Mouse (Mus musculus) heart, embryonic 14.5 days (tissue): ENCODE measurements around the gene Alg6. TPM values are rescaled to one million over a fixed set of nuclear protein-coding genes. Genes with fewer than 3 reads are reported as not detected.

Experiments used
- ATAC-seq: fragments of 200-750 bp; cut with Nextera tagmentation; 2 replicates; pipeline ENCODE4 v1.8.0; 2017; ENCODE audit warnings: low read depth, moderate TSS enrichment; ENCODE audit not compliant: insufficient number of reproducible peaks, insufficient read depth, low FRiP score
- H3K27ac ChIP-seq, 2 experiments: fragments of 200-500 bp in 1 of 2; fragments of 300-500 bp in 1 of 2; sonication (generic) in 1 of 2; replicated peaks in 1 of 2; 2 replicates each; pipeline ENCODE4 v1.5.1; 2012 to 2014; ENCODE audit warnings: low read depth in 2 of 2, low read length in 2 of 2, control low read depth in 1 of 2, mild to moderate bottlenecking in 1 of 2, mixed read lengths in 1 of 2; ENCODE audit not compliant: control insufficient read depth in 1 of 2, insufficient read depth in 1 of 2
- H3K27me3 ChIP-seq: fragments of 300-500 bp; sonication (generic); 2 replicates; pipeline ENCODE4 v1.6.1; 2014; ENCODE audit warnings: mild to moderate bottlenecking, low read length, control low read depth; ENCODE audit not compliant: control insufficient read depth, insufficient read depth
- H3K36me3 ChIP-seq: fragments of 300-500 bp; sonication (generic); 2 replicates; pipeline ENCODE4 v1.6.1; 2014; ENCODE audit warnings: mild to moderate bottlenecking, control low read depth, low read length, mixed read lengths; ENCODE audit not compliant: control insufficient read depth, insufficient read depth
- H3K4me1 ChIP-seq, 2 experiments: fragments of 200-500 bp in 1 of 2; fragments of 300-500 bp in 1 of 2; sonication (generic) in 1 of 2; 2 replicates each; pipeline ENCODE4 v1.6.1; 2012 to 2014; ENCODE audit warnings: low read length in 2 of 2, control low read depth in 1 of 2, mixed read lengths in 1 of 2; ENCODE audit not compliant: control insufficient read depth in 2 of 2, insufficient read depth in 2 of 2
- H3K4me2 ChIP-seq: fragments of 300-500 bp; sonication (generic); 2 replicates; pipeline ENCODE4 v1.6.1; 2014; ENCODE audit warnings: mild to moderate bottlenecking, low read length
- H3K4me3 ChIP-seq, 2 experiments: fragments of 200-500 bp in 1 of 2; fragments of 300-500 bp in 1 of 2; sonication (generic) in 1 of 2; 2 replicates each; pipeline ENCODE4 v1.5.1; 2012 to 2014; ENCODE audit warnings: low read length in 2 of 2, mild to moderate bottlenecking in 2 of 2, control low read depth in 1 of 2, low read depth in 1 of 2, moderate library complexity in 1 of 2; ENCODE audit not compliant: control insufficient read depth in 1 of 2, insufficient read depth in 1 of 2
- H3K9ac ChIP-seq: fragments of 300-500 bp; sonication (generic); 2 replicates; pipeline ENCODE4 v1.6.1; 2014; ENCODE audit warnings: mild to moderate bottlenecking, low read length
- H3K9me3 ChIP-seq: fragments of 300-500 bp; sonication (generic); 2 replicates; pipeline ENCODE4 v1.6.1; 2016; ENCODE audit warnings: low read length, control low read depth; ENCODE audit not compliant: control insufficient read depth
- WGBS: fragments of 180-500 bp; shearing (Covaris S2); extraction: QIAGEN DNeasy Blood & Tissue Kit; methylation state at CpG from one replicate; pipeline ENCODE4 v1.1.7; 2014; 5-methylcytosine and 5-hydroxymethylcytosine counted together
- polyA plus RNA-seq: library from polyadenylated mRNA; unstranded; fragments of >200 nt; fragmentation: Nextera tagmentation; extraction: Ambion mirVana; gene quantifications from 2 replicates; pipeline ENCODE4 v1.2.1, GENCODE M21; 2014

Alg6 gene
- polyA plus RNA-seq = 10.8 and 12.2 TPM in 2 replicates

GRCm38 (mm10) chr4:99714904-99715782 is at the start of gene Alg6:
Gene Alg6, plus strand, starts transcription at chr4:99715664.
- no peaks in the 10 kb centered on the region for H3K9me3 ChIP-seq
- 2% methylated on average over 46 of the region's 46 CpGs for WGBS
- H3K4me2 ChIP-seq = peak within 1 kb of the TSS; percentile 78
- ATAC-seq = peak; percentile 86
- H3K27ac ChIP-seq = peak within 1 kb of the TSS; percentile 63 to 73
- H3K36me3 ChIP-seq = peaks cover 8% of the 10 kb centered on the region; the same call in 1 of the 2 replicates
- no peaks in the 10 kb centered on the region for H3K27me3 ChIP-seq
- H3K9ac ChIP-seq = peak within 1 kb of the TSS; percentile 88
- H3K4me1 ChIP-seq = peaks cover 0 to 2% of the 10 kb centered on the region in 2 experiments; a peak in 1 of 4 replicates
- H3K4me3 ChIP-seq = peak within 1 kb of the TSS; percentile 65 to 69

DNA sequence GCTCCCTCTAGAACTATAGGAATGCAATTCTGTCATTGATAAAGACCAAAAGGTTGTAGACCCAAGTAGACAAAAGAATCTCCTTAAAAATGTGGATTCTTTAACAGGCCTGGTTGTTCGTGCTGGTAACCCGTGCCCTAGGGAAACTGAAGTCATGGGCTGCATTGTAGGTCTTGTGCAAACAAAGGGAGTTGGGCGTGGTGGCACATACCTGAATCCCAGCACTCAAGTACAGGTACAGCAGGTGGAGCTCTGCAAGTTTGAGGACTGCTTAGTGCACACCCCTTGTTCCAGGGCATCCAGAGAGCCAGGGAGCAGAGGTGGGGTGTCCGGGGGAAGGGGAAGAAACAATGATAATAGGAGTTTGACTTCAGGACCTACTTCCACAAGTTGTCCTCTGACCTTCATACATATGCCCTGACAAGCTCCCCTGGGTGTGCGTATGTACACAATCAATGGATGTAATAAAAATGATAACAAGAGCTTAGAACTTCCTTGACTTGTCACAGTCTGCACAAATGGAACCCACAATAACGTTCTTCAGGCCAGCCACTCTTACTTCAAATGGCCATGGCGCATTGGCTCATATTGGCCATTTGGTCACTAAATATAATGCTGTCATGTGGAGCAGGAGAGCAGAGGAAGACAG is 45.1 kb upstream of the Alg6 start:
- 82% methylated on average over 7 of the region's 7 CpGs for WGBS
- no peak overlapping the region for H3K4me2 ChIP-seq
- no peak for ATAC-seq

DNA sequence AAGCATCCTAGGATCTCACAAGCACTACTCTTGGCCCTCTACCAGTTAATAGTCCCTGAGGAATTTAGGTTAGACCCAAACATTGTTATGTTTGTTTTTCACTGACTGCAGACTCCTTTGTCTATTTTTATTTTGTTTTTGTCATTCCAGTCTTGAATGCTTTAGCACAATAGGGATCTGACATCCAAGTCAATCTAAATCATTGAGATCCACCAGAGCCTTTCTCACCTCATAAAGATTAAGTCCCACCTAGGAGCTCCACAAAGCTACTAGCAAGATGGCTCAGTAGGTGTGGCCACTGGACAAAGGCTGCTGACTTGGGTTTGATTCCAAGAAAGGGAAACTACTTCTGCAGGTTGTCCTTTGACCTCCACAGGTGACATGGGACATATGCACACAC is 40.3 kb upstream of the Alg6 start:
- Histone ChIP-seq H3K27me3 (no peaks in the 10 kb centered on the region), H3K4me1 (no peaks in the 10 kb centered on the region), H3K9me3 (0 out of 2 replicates have a peak, but pooled peaks cover 3% of the 10 kb centered on the region), H3K27ac (no peak overlapping the region), H3K36me3 (no peaks in the 10 kb centered on the region), H3K9ac (no peak overlapping the region), H3K4me2 (no peak overlapping the region), H3K4me3 (no peak overlapping the region)
- no peak for ATAC-seq

More for the DNA sequence above, 45.1 kb upstream of the Alg6 start:
- H3K27ac ChIP-seq = no peak overlapping the region
- H3K4me3 ChIP-seq = no peak overlapping the region
- H3K9me3 ChIP-seq = 0 out of 2 replicates have a peak, but pooled peaks cover 3% of the 10 kb centered on the region
- H3K9ac ChIP-seq = no peak overlapping the region
- H3K36me3 ChIP-seq = no peaks in the 10 kb centered on the region
- H3K27me3 ChIP-seq = peaks cover 2% of the 10 kb centered on the region
- H3K4me1 ChIP-seq = no peaks in the 10 kb centered on the region

DNA sequence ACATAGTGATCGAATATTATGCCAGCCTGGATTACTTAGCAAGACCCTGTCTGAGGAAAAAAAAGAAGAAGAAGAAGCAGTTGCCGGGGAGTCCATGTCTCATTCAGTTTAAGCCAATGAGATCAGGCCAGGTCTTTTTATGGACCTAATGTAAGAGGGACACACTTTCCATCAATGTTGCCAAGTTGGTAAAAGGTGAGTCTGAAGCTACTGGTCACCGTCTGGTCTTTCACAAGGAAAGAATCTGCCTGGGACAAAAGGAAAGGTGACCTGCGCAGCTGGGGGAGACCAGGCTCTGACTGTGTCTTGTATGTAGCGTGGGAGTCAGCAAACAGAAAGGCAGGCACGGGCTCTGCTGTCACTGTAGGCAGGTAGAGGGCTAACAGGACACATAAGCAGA is 31.5 kb upstream of the Alg6 start:
- no peaks in the 10 kb centered on the region for H3K9me3 ChIP-seq
- 76% methylated on average over 6 of the region's 6 CpGs for WGBS

DNA sequence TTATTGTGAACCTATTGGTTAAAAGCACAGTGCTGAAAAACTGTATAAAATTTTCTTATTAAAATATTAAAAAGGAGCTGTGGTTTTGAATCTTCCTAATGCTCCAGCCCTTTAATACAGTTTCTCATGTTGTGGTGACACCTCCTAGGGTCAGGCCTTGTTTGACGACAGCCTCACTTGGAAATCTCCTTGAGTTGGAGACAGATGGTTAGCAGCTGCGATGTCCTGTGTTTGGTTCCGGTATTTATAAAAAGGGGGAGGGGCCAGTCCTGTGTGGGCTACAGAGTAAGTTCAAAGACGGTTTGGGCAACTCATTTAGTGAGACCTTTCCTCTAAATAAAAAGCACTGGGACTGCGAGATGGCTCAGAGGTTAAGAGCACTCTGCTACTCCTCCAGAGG is 29.2 kb upstream of the Alg6 start:
- Histone ChIP-seq H3K4me1 (no peaks in the 10 kb centered on the region), H3K36me3 (no peaks in the 10 kb centered on the region), H3K27ac (no peak overlapping the region), H3K9ac (no peak overlapping the region), H3K4me2 (no peak overlapping the region), H3K9me3 (no peaks in the 10 kb centered on the region), H3K27me3 (no peaks in the 10 kb centered on the region), H3K4me3 (no peak overlapping the region)
- no peak for ATAC-seq
- 50% methylated on average over 5 of the region's 5 CpGs for WGBS

More for the DNA sequence above, 31.5 kb upstream of the Alg6 start:
- ATAC-seq = no peak
- no peaks in the 10 kb centered on the region for H3K36me3 ChIP-seq
- H3K4me3 ChIP-seq = no peak overlapping the region
- H3K4me1 ChIP-seq = no peaks in the 10 kb centered on the region
- no peaks in the 10 kb centered on the region for H3K27me3 ChIP-seq
- H3K4me2 ChIP-seq = no peak overlapping the region
- H3K9ac ChIP-seq = no peak overlapping the region
- no peak overlapping the region for H3K27ac ChIP-seq

DNA sequence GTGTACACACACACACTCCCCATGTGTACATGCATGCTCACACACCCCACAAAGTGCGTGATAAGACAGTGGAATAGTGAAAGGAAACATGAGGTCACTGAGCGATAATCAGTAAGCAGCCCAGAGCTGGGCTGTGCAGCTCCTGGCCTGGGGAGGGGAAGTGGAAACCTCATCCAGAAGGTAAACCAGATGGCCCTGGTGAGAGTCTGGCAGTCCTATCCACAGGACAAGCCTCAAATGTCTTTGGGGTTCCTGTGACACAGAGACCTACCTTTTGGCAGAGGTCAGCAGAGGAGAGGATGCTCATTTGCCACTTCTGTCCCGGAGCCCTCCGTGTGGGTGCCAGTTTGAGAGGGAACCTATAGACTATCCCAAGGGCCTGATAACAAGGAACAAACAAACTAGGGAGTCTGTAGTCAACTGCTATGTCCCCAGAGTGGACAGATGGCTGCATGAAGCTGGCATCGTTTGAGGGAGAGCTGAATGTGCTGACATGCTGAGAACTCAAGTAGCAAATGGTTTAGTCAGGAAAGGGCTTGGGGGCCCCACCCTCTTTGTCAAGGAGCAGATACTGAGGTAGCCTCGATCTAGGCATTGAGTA is 2.8 kb upstream of the Alg6 start:
- Histone ChIP-seq H3K4me2 (no peak overlapping the region), H3K4me1 (peaks cover 0 to 2% of the 10 kb centered on the region in 2 experiments; a peak in 1 of 4 replicates), H3K36me3 (no peaks in the 10 kb centered on the region), H3K27ac (no peak overlapping the region), H3K9ac (no peak overlapping the region), H3K27me3 (no peaks in the 10 kb centered on the region), H3K4me3 (no peak overlapping the region), H3K9me3 (no peaks in the 10 kb centered on the region)
- ATAC-seq = no peak
- 72% methylated on average over 6 of the region's 6 CpGs for WGBS

DNA sequence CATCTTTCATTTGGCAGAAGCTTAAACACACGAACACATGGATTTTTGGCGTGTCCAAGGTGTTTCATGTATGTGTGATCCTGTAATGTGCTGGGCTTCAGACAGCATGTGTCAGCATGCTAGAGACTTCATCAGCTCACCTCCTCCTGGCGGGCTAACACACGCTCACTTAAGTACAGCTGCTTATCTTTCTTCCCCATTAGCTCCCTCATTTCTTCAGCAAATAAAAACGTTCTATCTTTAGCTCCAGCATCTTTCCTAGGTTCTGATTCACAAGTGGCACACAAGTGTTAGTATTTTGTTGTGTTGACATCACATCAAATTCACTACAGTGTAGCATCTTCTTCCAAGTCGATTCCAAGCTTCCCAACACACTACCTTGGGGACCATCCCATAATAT is 1.5 kb upstream of the Alg6 start:
- no peak for ATAC-seq
- Histone ChIP-seq H3K27me3 (no peaks in the 10 kb centered on the region), H3K4me3 (no peak overlapping the region), H3K36me3 (0 out of 2 replicates have a peak, but pooled peaks cover 1% of the 10 kb centered on the region), H3K9ac (no peak overlapping the region), H3K4me2 (no peak overlapping the region), H3K9me3 (no peaks in the 10 kb centered on the region), H3K4me1 (peaks cover 0 to 2% of the 10 kb centered on the region in 2 experiments; a peak in 1 of 4 replicates), H3K27ac (no peak overlapping the region)
- WGBS = 79% methylated on average over 6 of the region's 6 CpGs
